Mouse (Mus musculus): ENCODE measurements around the gene Nmnat3.

GRCm38 (mm10) chr9:98375329-98376170, 88.3 kb downstream of the Nmnat3 start:
- no peak for TF ChIP-seq POLR2A (IDR thresholded peaks at IDR 0.05; ENCODE audit: insufficient read depth, low read depth, low read length)
- TF ChIP-seq CTCF (IDR thresholded peaks at IDR 0.05; ENCODE audit: insufficient read depth, low read depth, low read length): no peak

All from olfactory bulb, adult 2 months (tissue).